Mouse (Mus musculus) macrophage (primary cell): ENCODE measurements around the gene Armcx5. TPM values are rescaled to one million over a fixed set of nuclear protein-coding genes. Genes with fewer than 3 reads are reported as not detected.
"Not testable (repeated sequence)": the region's sequence is repeated elsewhere in the genome, so short reads cannot be mapped to it uniquely, and the experiment has no call there.

Experiments
- H3K27ac ChIP-seq: fragments of 350-480 bp; formaldehyde crosslinking; 2 replicates; pipeline ENCODE4 v1.9.0; 2021
- H3K36me3 ChIP-seq: fragments of 350-480 bp; formaldehyde crosslinking; 2 replicates; pipeline ENCODE4 v1.9.0; 2021; ENCODE audit errors: inconsistent target
- H3K4me3 ChIP-seq: fragments of 350-480 bp; formaldehyde crosslinking; 2 replicates; pipeline ENCODE4 v1.9.0; 2021; ENCODE audit errors: inconsistent target
- H3K79me2 ChIP-seq: fragments of 350-480 bp; formaldehyde crosslinking; 2 replicates; pipeline ENCODE4 v1.9.0; 2021; ENCODE audit errors: inconsistent target
- WGBS: methylation state at CpG from one replicate; pipeline ENCODE4 v1.1.7; 2026; ENCODE audit warnings: inconsistent platforms; ENCODE audit not compliant: missing documents; 5-methylcytosine and 5-hydroxymethylcytosine counted together
- polyA plus RNA-seq: library from polyadenylated mRNA; stranded (reverse); fragments of 250-400 nt; gene quantifications from 3 replicates; pipeline ENCODE4 v1.2.4, GENCODE M21; 2018; ENCODE audit warnings: inconsistent platforms

The Armcx5 gene
- polyA plus RNA-seq, 1 experiment from 2014 or later = 6.2 TPM

GRCm38 (mm10) chrX:135792326-135792725 lies 49.8 kb downstream of the Armcx5 start:
- no peaks in the 10 kb centered on the region for H3K36me3 ChIP-seq
- H3K4me3 ChIP-seq = no peak overlapping the region
- WGBS = 82% methylated on average over 5 of the region's 6 CpGs
- no peaks in the 10 kb centered on the region for H3K79me2 ChIP-seq
- no peak overlapping the region for H3K27ac ChIP-seq

- 25% methylated on average over 18 of the region's 27 CpGs for WGBS
- not testable (repeated sequence) for H3K36me3 ChIP-seq, H3K4me3 ChIP-seq, H3K27ac ChIP-seq, H3K79me2 ChIP-seq
These were observed 53.2 kb downstream of the Armcx5 start for GRCm38 (mm10) chrX:135795591-135796304.

DNA sequence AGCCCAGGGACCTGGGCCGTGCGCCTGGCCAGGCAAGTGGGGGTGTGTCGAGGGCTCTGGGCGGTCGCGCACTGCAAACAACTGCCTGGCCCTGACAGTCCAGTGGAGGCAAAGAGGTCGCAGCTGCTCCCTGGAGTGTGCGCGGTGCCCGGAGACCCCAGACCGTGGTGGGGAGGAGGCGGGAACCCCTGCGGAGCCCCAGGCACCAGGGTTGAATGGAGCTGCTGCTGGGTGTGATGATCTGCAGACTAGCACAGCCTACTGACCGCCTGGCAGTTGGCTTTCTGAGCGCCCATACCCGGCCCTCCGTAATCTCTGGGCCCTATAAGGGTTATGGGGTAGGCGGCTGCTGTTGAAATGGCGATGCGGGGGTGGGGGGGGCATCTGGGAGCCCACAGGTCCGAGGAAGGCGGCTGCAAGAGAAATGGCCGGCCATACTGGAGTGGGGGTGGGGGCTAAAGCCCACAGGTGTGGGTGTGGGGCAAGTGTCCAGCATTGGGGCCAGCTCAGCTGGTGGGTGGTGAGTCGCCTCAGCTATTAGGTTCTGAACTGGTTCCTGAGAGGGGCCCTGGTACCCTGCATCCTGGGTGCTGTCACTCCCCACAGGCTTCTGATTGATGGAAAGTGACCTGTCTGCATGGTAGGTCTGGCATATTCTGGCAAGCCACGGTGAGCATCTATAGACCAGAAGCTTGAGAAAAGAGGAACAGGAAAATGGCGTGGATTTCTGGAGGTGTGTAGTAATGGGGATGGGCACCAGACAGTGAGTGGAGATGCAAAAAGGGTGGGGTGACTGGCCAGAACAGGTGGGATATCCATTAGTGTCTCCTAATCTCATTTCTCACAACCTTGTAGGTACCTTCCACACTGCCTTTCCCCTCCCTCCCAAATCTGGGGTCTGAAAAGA lies 54.0 kb downstream of the Armcx5 start:
- not testable (repeated sequence) for H3K36me3 ChIP-seq, H3K4me3 ChIP-seq, H3K79me2 ChIP-seq, H3K27ac ChIP-seq
- 27% methylated on average over 20 of the region's 26 CpGs for WGBS

Other genes starting within 250 kb of the Armcx5 start
- not detected in 3 replicates for gene AV320801, start 248.1 kb upstream of the Armcx5 start, polyA plus RNA-seq
- gene Nxf7, start 144.0 kb upstream of the Armcx5 start, polyA plus RNA-seq = not detected in 3 replicates
- not detected in 3 replicates for gene Prame, start 115.0 kb upstream of the Armcx5 start, polyA plus RNA-seq
- gene Tcp11x2, start 48.9 kb upstream of the Armcx5 start, polyA plus RNA-seq = not detected in 3 replicates
- not detected in 3 replicates for gene Tmsb15a, start 17.5 kb upstream of the Armcx5 start, polyA plus RNA-seq
- gene Gprasp1, start within 50 bp of the Armcx5 start, polyA plus RNA-seq = 11.8 to 14.5 TPM (median 13.1 TPM) in 3 replicates
- gene Bhlhb9, start 54.9 kb downstream of the Armcx5 start, polyA plus RNA-seq = 0.52 to 2.9 TPM (median 1.8 TPM) in 3 replicates
- not detected in 3 replicates for gene Gprasp2, start 96.3 kb downstream of the Armcx5 start, polyA plus RNA-seq